In genomic region chr1:96410837-96411612, GRCm38 (mm10) we compare ENCODE assay signal across 19 mouse cellular contexts.
DNase-seq lines count a peak whose midpoint lies in the region; ATAC-seq and TF ChIP-seq lines count a peak whose summit lies in the region.
"Had no signal": no experiment of that assay in that cellular context is flagged by ENCODE, and none has a peak within 500 bp of the region (broad histone marks: within the 10 kb centered on the region; RNA-seq: fewer than 3 reads in every experiment).

No protein-coding gene starts in this region.

- no peaks in the 10 kb centered on the region for H3K9me3 ChIP-seq in hindbrain, embryonic 13.5 days
- H3K9me3 ChIP-seq in hindbrain, embryonic 10.5 days, result no peaks in the 10 kb centered on the region
- H3K9me3 ChIP-seq in MEL (replicated peaks; ENCODE audit: insufficient read depth, low read length), result no peaks in the 10 kb centered on the region
- H3K9me3 ChIP-seq in forebrain, embryonic 13.5 days (replicated peaks), result no peaks in the 10 kb centered on the region
- no peaks in the 10 kb centered on the region for H3K9me3 ChIP-seq in hindbrain, embryonic 15.5 days
- no peaks in the 10 kb centered on the region for H3K9me3 ChIP-seq in intestine, embryonic 16.5 days (ENCODE audit: control insufficient read depth, low read length)
- H3K9me3 ChIP-seq: embryonic facial prominence, embryonic 12.5 days had no signal

- TF ChIP-seq POLR2A in MEL (IDR thresholded peaks at IDR 0.05; ENCODE audit: control insufficient read depth in 1 of 2, insufficient read depth in 1 of 2, low read depth in 1 of 2, low read length in 2 of 2, poor library complexity in 1 of 2), result no peak

- no peak for TF ChIP-seq CTCF in MEL (IDR thresholded peaks at IDR 0.05 in 2 of 3, conservative IDR thresholded peaks at IDR 0.05 in 1 of 3; ENCODE audit: control insufficient read depth in 1 of 3, insufficient read depth in 1 of 3, low read depth in 2 of 3, low read length in 3 of 3, poor library complexity in 1 of 3, severe bottlenecking in 1 of 3)

- DNase-seq in hindbrain, embryonic 10.5 days (ENCODE audit: low spot score), result no peak
- peak; percentile 31 for DNase-seq in MEL (ENCODE audit: low read depth, low spot score)
- no peak for DNase-seq in cerebellum, adult 18-20 months
- DNase-seq: adrenal gland, postnatal 36 days; cerebellum, adult 11-12 months; cerebellum, postnatal 25 days; kidney, adult 8-10 months; kidney, postnatal 36 days; layer of hippocampus, postnatal 36 days; retina, postnatal 1 day; right cerebral cortex, postnatal 25 days; thymus, postnatal 14 days had no signal

- 70% methylated on average over 4 of the region's 4 CpGs for WGBS in hindbrain, embryonic 13.5 days
- WGBS in hindbrain, embryonic 10.5 days, result 92% methylated on average over 4 of the region's 4 CpGs
- 73% methylated on average over 4 of the region's 4 CpGs for WGBS in forebrain, embryonic 13.5 days
- WGBS in hindbrain, embryonic 15.5 days, result 63% methylated on average over 4 of the region's 4 CpGs
- 82% methylated on average over 4 of the region's 4 CpGs for WGBS in intestine, embryonic 16.5 days

- ATAC-seq in hindbrain, embryonic 13.5 days (ENCODE audit: low FRiP score), result peak; percentile 49
- ATAC-seq in forebrain, embryonic 13.5 days, result peak; percentile 77
- peak; percentile 30; the same call in 1 of the 2 replicates for ATAC-seq in hindbrain, embryonic 15.5 days (ENCODE audit: low FRiP score, low read depth)
- ATAC-seq in intestine, embryonic 16.5 days, result no peak
- ATAC-seq: Patski had no signal

- H3K36me3 ChIP-seq in hindbrain, embryonic 13.5 days, result no peaks in the 10 kb centered on the region
- H3K36me3 ChIP-seq in hindbrain, embryonic 10.5 days, result no peaks in the 10 kb centered on the region
- no peaks in the 10 kb centered on the region for H3K36me3 ChIP-seq in MEL (ENCODE audit: control insufficient read depth in 1 of 2, insufficient read depth in 2 of 2, low read length in 2 of 2)
- no peaks in the 10 kb centered on the region for H3K36me3 ChIP-seq in forebrain, embryonic 13.5 days (ENCODE audit: poor library complexity, severe bottlenecking)
- H3K36me3 ChIP-seq in hindbrain, embryonic 15.5 days, result no peaks in the 10 kb centered on the region
- no peaks in the 10 kb centered on the region for H3K36me3 ChIP-seq in intestine, embryonic 16.5 days (ENCODE audit: control insufficient read depth, insufficient read depth, low read length)
- H3K36me3 ChIP-seq: embryonic facial prominence, embryonic 12.5 days had no signal

- no peak overlapping the region for H3K4me2 ChIP-seq in hindbrain, embryonic 13.5 days
- H3K4me2 ChIP-seq in forebrain, embryonic 13.5 days, result no peak overlapping the region
- H3K4me2 ChIP-seq in hindbrain, embryonic 15.5 days, result no peak overlapping the region
- no peak overlapping the region for H3K4me2 ChIP-seq in intestine, embryonic 16.5 days (ENCODE audit: low read depth, low read length)
- H3K4me2 ChIP-seq: embryonic facial prominence, embryonic 12.5 days had no signal

- peak in 1 of 2 experiments; percentile 18; a peak in 1 of 4 replicates for TF ChIP-seq EP300 in MEL (IDR thresholded peaks at IDR 0.05; ENCODE audit: low read depth in 1 of 2, low read length in 2 of 2)

- no peak overlapping the region for H3K4me3 ChIP-seq in hindbrain, embryonic 13.5 days
- no peak overlapping the region for H3K4me3 ChIP-seq in hindbrain, embryonic 10.5 days
- H3K4me3 ChIP-seq in MEL (ENCODE audit: control insufficient read depth in 1 of 2, insufficient read depth in 1 of 2, low read depth in 2 of 2, low read length in 2 of 2), result no peak overlapping the region
- H3K4me3 ChIP-seq in forebrain, embryonic 13.5 days, result no peak overlapping the region
- H3K4me3 ChIP-seq in hindbrain, embryonic 15.5 days, result no peak overlapping the region
- H3K4me3 ChIP-seq in intestine, embryonic 16.5 days (ENCODE audit: low read length), result no peak overlapping the region
- H3K4me3 ChIP-seq: embryonic facial prominence, embryonic 12.5 days had no signal

- H3K27ac ChIP-seq in hindbrain, embryonic 13.5 days, result no peak overlapping the region; the same call in 1 of the 2 replicates
- no peak overlapping the region for H3K27ac ChIP-seq in hindbrain, embryonic 10.5 days
- H3K27ac ChIP-seq in MEL (ENCODE audit: control insufficient read depth, low read depth, low read length), result no peak overlapping the region
- no peak overlapping the region for H3K27ac ChIP-seq in forebrain, embryonic 13.5 days
- H3K27ac ChIP-seq in hindbrain, embryonic 15.5 days (replicated peaks), result no peak overlapping the region
- H3K27ac ChIP-seq in intestine, embryonic 16.5 days (ENCODE audit: low read length), result no peak overlapping the region
- H3K27ac ChIP-seq: embryonic facial prominence, embryonic 12.5 days; macrophage had no signal

- H3K9ac ChIP-seq in hindbrain, embryonic 13.5 days, result no peak overlapping the region
- H3K9ac ChIP-seq in MEL (ENCODE audit: control insufficient read depth, low read depth, low read length, poor library complexity, severe bottlenecking), result no peak overlapping the region
- H3K9ac ChIP-seq in forebrain, embryonic 13.5 days, result no peak overlapping the region
- no peak overlapping the region for H3K9ac ChIP-seq in hindbrain, embryonic 15.5 days
- no peak overlapping the region for H3K9ac ChIP-seq in intestine, embryonic 16.5 days (ENCODE audit: low read depth, low read length)
- H3K9ac ChIP-seq: embryonic facial prominence, embryonic 12.5 days had no signal

- H3K79me2 ChIP-seq in MEL (ENCODE audit: control insufficient read depth, insufficient read depth, low read length, poor library complexity), result no peaks in the 10 kb centered on the region

- 0 out of 2 replicates have a peak, but pooled peaks cover 4% of the 10 kb centered on the region for H3K4me1 ChIP-seq in hindbrain, embryonic 13.5 days (replicated peaks)
- H3K4me1 ChIP-seq in hindbrain, embryonic 10.5 days (replicated peaks), result no peaks in the 10 kb centered on the region
- H3K4me1 ChIP-seq in MEL (ENCODE audit: control insufficient read depth in 1 of 2, insufficient read depth in 2 of 2, low read length in 2 of 2), result no peaks in the 10 kb centered on the region
- H3K4me1 ChIP-seq in forebrain, embryonic 13.5 days, result no peaks in the 10 kb centered on the region
- no peaks in the 10 kb centered on the region for H3K4me1 ChIP-seq in hindbrain, embryonic 15.5 days (replicated peaks)
- H3K4me1 ChIP-seq in intestine, embryonic 16.5 days (ENCODE audit: control insufficient read depth, insufficient read depth, low read length), result no peaks in the 10 kb centered on the region
- H3K4me1 ChIP-seq: embryonic facial prominence, embryonic 12.5 days had no signal

- no peak for TF ChIP-seq RAD21 in MEL (IDR thresholded peaks at IDR 0.05; ENCODE audit: low read depth, low read length)

- no peaks in the 10 kb centered on the region for H3K27me3 ChIP-seq in hindbrain, embryonic 13.5 days
- no peaks in the 10 kb centered on the region for H3K27me3 ChIP-seq in hindbrain, embryonic 10.5 days (ENCODE audit: insufficient read depth, poor library complexity, severe bottlenecking)
- H3K27me3 ChIP-seq in MEL (ENCODE audit: control insufficient read depth in 1 of 2, insufficient read depth in 2 of 2, low read length in 2 of 2), result no peaks in the 10 kb centered on the region
- H3K27me3 ChIP-seq in forebrain, embryonic 13.5 days, result no peaks in the 10 kb centered on the region
- H3K27me3 ChIP-seq in hindbrain, embryonic 15.5 days, result no peaks in the 10 kb centered on the region
- H3K27me3 ChIP-seq in intestine, embryonic 16.5 days (replicated peaks; ENCODE audit: control insufficient read depth, insufficient read depth, low read length), result no peaks in the 10 kb centered on the region
- H3K27me3 ChIP-seq: embryonic facial prominence, embryonic 12.5 days; Patski had no signal

TF ChIP-seq in MEL, 35 proteins besides CTCF, POLR2A, EP300 and RAD21:
- TF ChIP-seq GATA1 (IDR thresholded peaks at IDR 0.05; ENCODE audit: low read depth, low read length) (peak; percentile 25; the same call in 1 of the 2 replicates), MYC (IDR thresholded peaks at IDR 0.05; ENCODE audit: low read depth, low read length) (no peak)
TF ChIP-seq in MEL: peak in this region for 1.
